Mouse (Mus musculus): Measurements from ENCODE around the gene Gm12166. TPM values are rescaled to one million over a fixed set of nuclear protein-coding genes. Genes with fewer than 3 reads are reported as not detected.
A peak's percentile ranks its signal among the peaks of the same experiment; 100 is the strongest.
"Not testable (repeated sequence)": the region's sequence is repeated elsewhere in the genome, so short reads cannot be mapped to it uniquely, and the experiment has no call there.

The Gm12166 gene
- total RNA-seq, 2 experiments from 2014 or later: 0.57 to 1.4 TPM

- no peak for DNase-seq
- intact Hi-C loops (cut with DNase I; ENCODE audit: low total_unique reads): loop anchor here (5.0 kb wide), 1 partner anchor 68 kb away; no protein-coding TSS in a partner anchor
Observed at GRCm38 (mm10) chr11:46058916-46059315, 6.8 kb upstream of the Gm12166 start.

- intact Hi-C loops (cut with DNase I; ENCODE audit: low total_unique reads): loop anchor here (5.0 kb wide), 1 partner anchor 69 kb away; no protein-coding TSS in a partner anchor
- DNase-seq: no peak
Observed at GRCm38 (mm10) chr11:46058011-46058410, 5.9 kb upstream of the Gm12166 start.

DNA sequence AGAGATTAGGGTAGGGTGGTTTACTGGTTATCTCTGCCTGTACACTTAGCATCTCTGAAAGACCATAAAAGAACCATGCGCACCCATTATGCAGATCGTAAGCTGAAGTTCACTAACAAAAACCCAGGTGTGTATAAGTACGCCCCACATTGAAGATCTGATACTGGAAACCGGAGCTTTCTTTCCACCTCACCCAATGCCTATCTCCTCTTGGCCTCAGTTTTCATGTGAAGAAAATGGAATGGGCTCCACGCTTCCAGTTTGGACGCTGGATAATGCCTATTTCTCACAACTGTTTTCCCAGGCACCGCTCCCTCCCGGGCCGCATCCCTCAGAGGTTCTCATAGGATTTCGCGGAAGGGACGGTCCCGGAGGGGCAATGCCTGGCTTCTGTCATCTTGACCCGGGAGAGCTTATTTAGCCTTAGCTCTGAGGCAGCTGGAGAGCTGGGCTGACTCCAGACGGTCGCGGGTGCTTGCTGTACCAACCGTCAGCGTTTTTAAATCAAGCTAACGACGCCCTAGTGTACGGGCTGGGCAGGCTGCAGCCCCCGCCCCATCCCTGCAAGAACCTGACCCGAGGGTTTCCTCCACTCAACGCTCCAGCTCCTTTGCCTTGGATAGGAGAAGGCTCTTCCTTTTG lies 4.8 kb upstream of the Gm12166 start:
- DNase-seq: peak; percentile 66
- intact Hi-C loops (cut with DNase I; ENCODE audit: low total_unique reads): loop anchor here (5.0 kb wide), 1 partner anchor 70 kb away; no protein-coding TSS in a partner anchor

DNA sequence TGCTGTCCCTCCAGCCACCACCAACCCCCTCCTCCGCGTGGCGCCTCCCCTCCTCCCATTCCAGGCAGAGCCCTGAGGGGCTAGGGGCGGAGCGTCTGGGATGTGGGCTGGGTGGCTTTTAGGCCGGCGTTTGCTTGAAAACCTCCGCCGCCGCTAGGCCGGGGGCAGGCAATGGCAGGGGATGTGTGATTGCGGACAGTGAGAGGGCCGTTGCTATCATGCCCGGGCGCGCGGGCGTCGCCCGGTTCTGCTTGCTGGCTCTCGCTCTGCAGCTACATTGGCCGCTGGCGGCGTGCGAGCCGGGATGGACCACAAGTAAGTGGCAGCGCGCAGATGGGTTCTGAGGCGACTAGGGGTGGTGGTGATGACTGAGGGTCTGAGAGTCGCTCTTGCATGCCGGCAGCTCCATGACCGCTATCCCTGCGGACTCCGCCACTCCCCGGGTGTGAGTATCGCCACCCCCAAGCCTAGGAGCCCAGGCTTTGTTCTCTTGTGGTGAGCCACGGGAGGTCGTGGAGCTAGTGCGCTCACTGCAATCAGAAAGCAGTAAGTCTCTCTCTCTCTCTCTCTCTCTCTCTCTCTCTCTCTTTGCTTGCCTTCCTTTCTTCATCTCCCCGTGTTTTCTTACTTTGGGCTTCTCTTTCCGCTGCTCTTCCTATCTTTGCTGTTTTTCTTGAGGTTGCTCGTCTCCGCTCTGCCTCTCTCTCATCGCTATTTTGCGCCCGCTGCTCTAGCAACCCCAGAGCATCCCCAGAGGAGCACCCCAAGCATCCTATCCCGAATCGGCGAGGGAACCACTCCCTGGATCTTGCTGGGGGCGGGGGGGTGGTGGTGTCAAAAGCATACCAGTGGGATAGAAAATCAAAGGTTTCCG lies 4.0 kb upstream of the Gm12166 start, which contains the start of gene Adam19:
TSS of gene Adam19 (plus strand) at position 97 of the 874 bp plus-strand sequence.
- intact Hi-C loops (cut with DNase I; ENCODE audit: low total_unique reads): loop anchor here (5.0 kb wide), 1 partner anchor 71 kb away; no protein-coding TSS in a partner anchor
- DNase-seq: peak; percentile 84

GRCm38 (mm10) chr11:46054911-46055895 lies 3.1 kb upstream of the Gm12166 start:
- intact Hi-C loops (cut with DNase I; ENCODE audit: low total_unique reads): loop anchor here (5.0 kb wide), 1 partner anchor 72 kb away; no protein-coding TSS in a partner anchor
- DNase-seq: no peak

DNA sequence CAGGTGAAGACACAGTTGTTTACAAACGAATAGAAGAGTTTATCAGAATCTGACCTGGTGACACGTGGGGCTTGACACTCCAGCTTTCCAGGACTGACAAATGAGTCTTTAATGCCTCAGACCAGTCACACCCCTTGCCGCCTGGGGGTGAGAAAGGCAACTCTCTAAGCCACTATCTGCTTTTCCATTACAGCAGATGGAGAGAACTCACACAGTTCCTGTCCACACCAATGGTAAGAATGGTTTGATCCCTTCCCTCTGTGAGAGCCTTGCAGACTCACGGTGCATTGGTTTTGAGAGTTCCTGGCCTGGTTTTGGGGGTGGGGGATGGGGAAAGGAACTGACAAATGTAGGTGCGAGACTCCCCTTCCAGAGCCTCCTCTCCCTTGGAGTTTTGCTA lies 2.2 kb upstream of the Gm12166 start:
- intact Hi-C loops (cut with DNase I; ENCODE audit: low total_unique reads): no loop called here
- no peak for DNase-seq

- DNase-seq; intact Hi-C loops (cut with DNase I; ENCODE audit: low total_unique reads): not testable (repeated sequence)
Observed at GRCm38 (mm10) chr11:46053457-46053856, 1.3 kb upstream of the Gm12166 start.

DNA sequence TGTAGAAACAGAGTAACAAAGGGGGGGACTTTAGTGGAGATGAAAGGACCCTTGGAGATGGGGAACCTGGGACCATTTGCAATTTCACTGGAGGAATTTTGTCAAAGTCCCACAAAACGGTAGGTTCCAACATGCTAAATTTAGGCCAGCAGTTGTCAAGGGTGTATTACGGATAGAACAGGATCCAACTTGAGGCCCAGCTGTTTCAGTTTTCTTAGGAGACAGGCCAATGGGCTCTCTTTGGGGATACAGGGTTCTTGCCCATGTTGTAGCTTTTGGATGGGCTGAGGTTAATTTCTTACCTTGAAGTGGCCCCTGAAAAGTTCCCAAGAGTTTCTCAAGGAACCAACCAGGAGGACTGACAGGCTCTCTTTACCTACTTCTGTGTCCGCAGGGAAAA lies 4.9 kb downstream of the Gm12166 start:
- intact Hi-C loops (cut with DNase I; ENCODE audit: low total_unique reads): no loop called here

GRCm38 (mm10) chr11:46044781-46045180 lies 7.3 kb downstream of the Gm12166 start:
- intact Hi-C loops (cut with DNase I; ENCODE audit: low total_unique reads): no loop called here
- DNase-seq: no peak

More for the DNA sequence above, 4.9 kb downstream of the Gm12166 start:
- no peak for DNase-seq

GRCm38 (mm10) chr11:46041607-46042267 lies 10.4 kb downstream of the Gm12166 start:
- intact Hi-C loops (cut with DNase I; ENCODE audit: low total_unique reads): no loop called here
- DNase-seq: no peak

GRCm38 (mm10) chr11:46040841-46041556 lies 11.1 kb downstream of the Gm12166 start:
- no peak for DNase-seq
- intact Hi-C loops (cut with DNase I; ENCODE audit: low total_unique reads): no loop called here

GRCm38 (mm10) chr11:46039335-46039734 lies 12.8 kb downstream of the Gm12166 start:
- intact Hi-C loops (cut with DNase I; ENCODE audit: low total_unique reads): no loop called here
- DNase-seq: peak; percentile 52

GRCm38 (mm10) chr11:46038901-46039300 lies 13.2 kb downstream of the Gm12166 start:
- intact Hi-C loops (cut with DNase I; ENCODE audit: low total_unique reads): no loop called here
- no peak for DNase-seq

DNA sequence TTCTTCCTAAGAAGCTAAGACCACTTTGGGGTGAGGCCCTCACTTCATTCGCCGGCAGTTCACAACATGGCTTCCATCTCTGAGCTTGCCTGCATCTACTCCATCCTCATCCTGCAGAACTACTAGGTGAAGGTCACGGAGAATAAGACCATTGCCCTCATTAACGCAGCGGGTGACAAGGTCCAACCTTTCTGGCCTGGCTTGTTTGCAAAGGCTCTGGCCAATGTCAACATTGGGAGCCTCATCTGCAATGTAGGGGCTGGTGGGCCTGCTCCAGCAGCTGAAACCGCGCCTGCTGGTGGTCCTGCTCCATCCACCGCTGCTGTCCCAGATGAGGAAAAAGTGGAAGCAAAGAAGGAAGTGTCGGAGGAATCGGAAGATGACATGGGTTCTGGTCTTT lies 15.7 kb downstream of the Gm12166 start:
- no peak for DNase-seq
- intact Hi-C loops (cut with DNase I; ENCODE audit: low total_unique reads): no loop called here

DNA sequence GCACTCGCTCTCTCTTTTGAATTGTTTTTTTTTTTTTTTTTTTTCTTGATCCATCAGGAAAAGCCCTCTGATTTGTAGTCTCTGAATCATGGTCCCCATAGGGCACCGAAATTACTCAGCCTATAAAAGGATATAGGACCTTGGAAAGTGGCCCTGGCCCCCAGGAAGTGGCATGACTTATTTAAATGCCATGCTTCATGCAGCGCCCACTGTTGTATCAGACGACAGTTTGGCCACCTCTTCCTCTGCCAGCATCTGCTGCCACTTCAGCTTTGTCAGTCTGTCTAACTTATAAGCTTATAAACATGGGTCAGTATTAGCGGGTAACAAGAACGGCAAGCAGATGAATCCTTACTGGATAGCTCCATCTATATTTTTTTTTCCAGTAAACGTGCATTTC lies 19.2 kb downstream of the Gm12166 start:
- intact Hi-C loops (cut with DNase I; ENCODE audit: low total_unique reads): no loop called here
- no peak for DNase-seq

DNA sequence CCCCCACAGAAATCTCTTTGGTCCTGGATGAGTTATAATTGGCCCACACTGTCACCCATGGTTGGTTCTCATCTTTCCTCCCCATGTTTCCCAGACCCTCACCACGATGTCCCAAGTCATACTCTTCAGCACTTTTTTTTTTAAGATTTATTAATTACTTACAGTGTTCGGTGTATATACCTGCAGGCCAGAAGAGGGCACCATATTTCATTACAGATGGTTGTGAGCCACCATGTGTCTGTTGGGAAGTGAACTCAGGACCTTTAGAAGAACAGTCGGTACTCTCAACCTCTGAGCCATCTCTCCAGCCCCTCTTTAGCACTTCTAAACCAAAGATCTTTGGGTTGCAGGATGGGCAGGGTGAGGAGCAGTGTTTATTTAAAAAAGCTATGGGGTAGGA lies 20.7 kb downstream of the Gm12166 start:
- no peak for DNase-seq
- intact Hi-C loops (cut with DNase I; ENCODE audit: low total_unique reads): no loop called here

- intact Hi-C loops (cut with DNase I; ENCODE audit: low total_unique reads): no loop called here
- no peak for DNase-seq
Observed at GRCm38 (mm10) chr11:46030026-46030425, 22.1 kb downstream of the Gm12166 start.

DNA sequence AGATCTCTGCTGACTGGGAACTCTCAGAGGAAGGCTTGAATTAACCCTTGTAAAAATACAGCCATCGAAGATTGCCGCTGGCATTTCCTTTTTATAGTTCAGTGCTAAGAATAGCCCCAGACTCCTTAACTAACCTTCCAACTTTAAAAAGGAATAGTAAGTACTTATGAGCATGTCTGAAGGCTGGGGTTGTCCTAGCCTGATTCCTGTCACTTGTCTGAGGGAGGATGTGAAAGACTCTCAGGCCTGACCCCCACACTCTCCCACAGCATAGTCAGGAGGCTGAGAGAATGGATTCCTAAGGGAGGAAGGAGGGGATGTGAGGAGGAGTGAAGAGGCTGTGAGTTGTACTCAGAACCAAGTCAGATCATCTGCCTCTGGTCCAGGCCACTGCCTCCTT lies 22.6 kb downstream of the Gm12166 start:
- intact Hi-C loops (cut with DNase I; ENCODE audit: low total_unique reads): no loop called here

More for the DNA sequence above, 22.6 kb downstream of the Gm12166 start:
- DNase-seq: no peak

All from gastrocnemius, postnatal 14 days (tissue).